Mouse (Mus musculus): ENCODE results near the gene Tmem273.

Tmem273 gene

GRCm38 (mm10) chr14:32827994-32828650 is 42.4 kb downstream of the Tmem273 start:
- Histone ChIP-seq H3K4me3 (replicated peaks; ENCODE audit: low read length) (no peak overlapping the region), H3K9me3 (ENCODE audit: low read length) (no peaks in the 10 kb centered on the region), H3K4me1 (replicated peaks; ENCODE audit: low read depth, low read length) (peaks cover 58% of the 10 kb centered on the region), H3K27me3 (ENCODE audit: insufficient read depth, low read length) (no peaks in the 10 kb centered on the region), H3K36me3 (ENCODE audit: insufficient read depth, low read length) (no peaks in the 10 kb centered on the region)
- TF ChIP-seq POU5F1 (IDR thresholded peaks at IDR 0.05; ENCODE audit: borderline replicate concordance, low read length) = no peak

- Histone ChIP-seq H3K27me3 (ENCODE audit: insufficient read depth, low read length) (peaks cover 49% of the 10 kb centered on the region), H3K4me3 (replicated peaks; ENCODE audit: low read length) (no peak within 1 kb of the TSS), H3K4me1 (replicated peaks; ENCODE audit: low read depth, low read length) (peaks cover 19% of the 10 kb centered on the region), H3K9me3 (ENCODE audit: low read length) (no peaks in the 10 kb centered on the region), H3K36me3 (ENCODE audit: insufficient read depth, low read length) (no peaks in the 10 kb centered on the region)
- TF ChIP-seq POU5F1 (IDR thresholded peaks at IDR 0.05; ENCODE audit: borderline replicate concordance, low read length) (no peak), CTCF (conservative IDR thresholded peaks at IDR 0.05; ENCODE audit: low read length) (no peak), NANOG (IDR thresholded peaks at IDR 0.05; ENCODE audit: borderline replicate concordance, low read length) (no peak)
These were observed 48.1 kb downstream of the Tmem273 start, which contains the start of gene Fam170b for GRCm38 (mm10) chr14:32833847-32834246. Gene Fam170b (plus strand): TSS chr14:32833962.

DNA sequence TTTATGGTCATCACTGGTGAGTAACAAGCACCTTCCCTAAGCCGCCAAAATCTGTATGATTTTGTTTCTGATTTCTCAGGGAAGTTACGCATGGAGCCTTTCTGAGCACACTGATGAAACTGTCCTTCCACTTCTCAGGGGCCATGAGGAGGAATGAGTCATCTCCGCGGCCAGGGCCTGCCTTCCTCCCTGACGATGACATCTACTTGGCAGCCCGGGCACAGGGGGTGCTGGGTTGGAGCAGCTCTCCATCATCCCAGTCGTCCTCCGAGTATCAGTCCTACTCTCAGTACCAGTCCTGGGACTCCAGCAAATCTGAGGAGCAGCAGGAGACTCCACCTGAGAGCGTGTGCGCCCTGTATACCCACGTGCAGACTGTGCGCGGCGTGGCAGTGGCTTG is 49.4 kb downstream of the Tmem273 start:
- TF ChIP-seq NANOG (IDR thresholded peaks at IDR 0.05; ENCODE audit: borderline replicate concordance, low read length) = no peak
- H3K36me3 ChIP-seq (ENCODE audit: insufficient read depth, low read length) = no peaks in the 10 kb centered on the region

GRCm38 (mm10) chr14:32835596-32835995 is 49.8 kb downstream of the Tmem273 start:
- Histone ChIP-seq H3K9me3 (ENCODE audit: low read length) (no peaks in the 10 kb centered on the region), H3K36me3 (ENCODE audit: insufficient read depth, low read length) (no peaks in the 10 kb centered on the region), H3K4me3 (replicated peaks; ENCODE audit: low read length) (peak overlapping the region; percentile 62), H3K4me1 (replicated peaks; ENCODE audit: low read depth, low read length) (peaks cover 16% of the 10 kb centered on the region), H3K27me3 (ENCODE audit: insufficient read depth, low read length) (peaks cover 57% of the 10 kb centered on the region)
- TF ChIP-seq POU5F1 (IDR thresholded peaks at IDR 0.05; ENCODE audit: borderline replicate concordance, low read length) = no peak
- no peak for TF ChIP-seq CTCF (conservative IDR thresholded peaks at IDR 0.05; ENCODE audit: low read length)
- TF ChIP-seq NANOG (IDR thresholded peaks at IDR 0.05; ENCODE audit: borderline replicate concordance, low read length) = no peak

More for the DNA sequence above, 49.4 kb downstream of the Tmem273 start:
- Histone ChIP-seq H3K4me1 (replicated peaks; ENCODE audit: low read depth, low read length) (peaks cover 16% of the 10 kb centered on the region), H3K27me3 (ENCODE audit: insufficient read depth, low read length) (peaks cover 54% of the 10 kb centered on the region), H3K4me3 (replicated peaks; ENCODE audit: low read length) (peak overlapping the region; percentile 62), H3K9me3 (ENCODE audit: low read length) (no peaks in the 10 kb centered on the region)

DNA sequence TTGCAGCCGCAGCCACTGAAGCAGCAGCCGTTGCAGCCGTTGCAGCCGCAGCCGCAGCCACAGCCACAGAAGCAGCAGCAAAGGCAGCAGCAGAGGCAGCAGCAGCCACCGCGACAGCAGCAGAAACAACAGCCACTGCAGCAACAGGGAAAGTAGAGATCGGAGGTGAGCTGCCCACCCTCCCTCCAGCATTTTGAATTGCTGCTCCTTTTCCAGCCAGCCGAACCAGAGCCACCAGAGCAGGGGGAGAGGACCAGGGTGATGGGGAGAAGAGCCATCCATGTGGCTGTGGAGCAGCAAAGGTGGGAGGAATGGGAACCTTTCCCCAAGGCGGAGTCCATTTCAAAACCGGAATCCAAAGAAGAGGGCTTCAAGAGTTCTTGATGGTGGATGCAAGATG is 50.4 kb downstream of the Tmem273 start:
- Histone ChIP-seq H3K4me1 (replicated peaks; ENCODE audit: low read depth, low read length) (peaks cover 16% of the 10 kb centered on the region), H3K4me3 (replicated peaks; ENCODE audit: low read length) (peak overlapping the region; percentile 62)
- TF ChIP-seq NANOG (IDR thresholded peaks at IDR 0.05; ENCODE audit: borderline replicate concordance, low read length) (no peak), POU5F1 (IDR thresholded peaks at IDR 0.05; ENCODE audit: borderline replicate concordance, low read length) (no peak), CTCF (conservative IDR thresholded peaks at IDR 0.05; ENCODE audit: low read length) (no peak)

DNA sequence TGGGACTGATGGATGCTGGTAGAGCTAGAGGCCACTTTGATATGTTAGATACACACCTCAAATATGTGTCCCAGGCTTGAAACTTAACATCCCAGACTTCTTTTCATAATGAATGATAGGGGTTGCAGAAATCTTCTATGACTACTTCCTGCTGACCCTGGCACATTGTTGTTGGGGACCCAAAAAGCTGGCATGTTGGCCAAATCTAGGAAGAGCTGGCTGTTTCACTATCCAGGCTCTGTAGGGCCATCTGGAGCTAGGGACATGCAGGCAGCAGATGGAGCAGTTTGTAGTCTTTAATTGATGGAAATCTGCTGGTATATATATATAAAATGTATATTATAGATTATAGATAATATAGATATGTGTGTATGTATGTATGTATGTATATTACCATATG is 56.3 kb downstream of the Tmem273 start:
- no peaks in the 10 kb centered on the region for H3K4me1 ChIP-seq (replicated peaks; ENCODE audit: low read depth, low read length)
- peaks cover 27% of the 10 kb centered on the region for H3K27me3 ChIP-seq (ENCODE audit: insufficient read depth, low read length)

More for the DNA sequence above, 50.4 kb downstream of the Tmem273 start:
- Histone ChIP-seq H3K27me3 (ENCODE audit: insufficient read depth, low read length) (peaks cover 57% of the 10 kb centered on the region), H3K36me3 (ENCODE audit: insufficient read depth, low read length) (no peaks in the 10 kb centered on the region), H3K9me3 (ENCODE audit: low read length) (no peaks in the 10 kb centered on the region)

DNA sequence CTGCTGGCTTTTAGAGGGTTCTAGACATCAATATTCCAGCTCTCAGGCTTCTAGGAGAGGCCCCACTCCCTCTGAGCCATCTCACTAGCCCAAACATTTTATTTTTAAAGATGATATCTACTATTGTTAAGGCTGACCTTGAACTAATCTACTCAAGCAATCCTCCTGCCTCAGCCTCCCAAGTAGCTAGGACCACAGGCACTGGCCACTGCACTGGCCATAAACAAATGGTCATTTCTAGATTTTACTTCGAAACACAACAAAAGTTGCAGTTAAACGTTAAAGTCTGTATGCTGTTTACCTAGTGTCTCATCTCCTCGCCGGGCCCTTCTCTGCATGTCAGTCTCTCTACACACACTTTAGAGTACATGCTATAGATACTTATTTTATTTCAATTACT is 68.3 kb downstream of the Tmem273 start:
- Histone ChIP-seq H3K9me3 (ENCODE audit: low read length) (no peaks in the 10 kb centered on the region), H3K4me3 (replicated peaks; ENCODE audit: low read length) (no peak overlapping the region), H3K27me3 (ENCODE audit: insufficient read depth, low read length) (peaks cover 36% of the 10 kb centered on the region), H3K36me3 (ENCODE audit: insufficient read depth, low read length) (no peaks in the 10 kb centered on the region), H3K4me1 (replicated peaks; ENCODE audit: low read depth, low read length) (peaks cover 8% of the 10 kb centered on the region)
- TF ChIP-seq POU5F1 (IDR thresholded peaks at IDR 0.05; ENCODE audit: borderline replicate concordance, low read length) = no peak
- no peak for TF ChIP-seq NANOG (IDR thresholded peaks at IDR 0.05; ENCODE audit: borderline replicate concordance, low read length)
- TF ChIP-seq CTCF (conservative IDR thresholded peaks at IDR 0.05; ENCODE audit: low read length) = no peak

More for the DNA sequence above, 56.3 kb downstream of the Tmem273 start:
- Histone ChIP-seq H3K36me3 (ENCODE audit: insufficient read depth, low read length) (no peaks in the 10 kb centered on the region), H3K4me3 (replicated peaks; ENCODE audit: low read length) (no peak overlapping the region), H3K9me3 (ENCODE audit: low read length) (no peaks in the 10 kb centered on the region)
- no peak for TF ChIP-seq NANOG (IDR thresholded peaks at IDR 0.05; ENCODE audit: borderline replicate concordance, low read length)
- no peak for TF ChIP-seq POU5F1 (IDR thresholded peaks at IDR 0.05; ENCODE audit: borderline replicate concordance, low read length)
- TF ChIP-seq CTCF (conservative IDR thresholded peaks at IDR 0.05; ENCODE audit: low read length) = no peak

DNA sequence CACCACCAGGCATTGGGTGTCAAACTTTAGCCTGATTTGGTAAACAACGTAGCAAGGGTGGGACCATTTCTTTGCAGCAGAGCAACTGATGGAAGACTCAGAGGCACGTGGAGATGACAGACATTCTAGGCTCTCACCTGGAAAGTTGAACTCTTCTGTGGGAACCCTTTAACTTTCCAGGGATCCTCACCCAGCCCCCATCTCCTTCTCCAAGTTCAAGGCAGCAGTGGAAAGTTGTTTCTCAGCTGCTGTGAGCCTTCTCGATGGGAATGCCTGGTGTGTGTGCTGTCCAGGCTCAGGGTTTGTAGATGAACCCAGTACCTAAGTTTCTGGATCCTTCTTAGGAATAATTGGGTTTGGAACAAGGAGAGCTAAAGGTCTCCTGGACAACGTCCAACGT is 70.5 kb downstream of the Tmem273 start:
- H3K9me3 ChIP-seq (ENCODE audit: low read length) = no peaks in the 10 kb centered on the region
- peak overlapping the region; percentile 71 for H3K4me3 ChIP-seq (replicated peaks; ENCODE audit: low read length)
- TF ChIP-seq NANOG (IDR thresholded peaks at IDR 0.05; ENCODE audit: borderline replicate concordance, low read length) = no peak
- TF ChIP-seq POU5F1 (IDR thresholded peaks at IDR 0.05; ENCODE audit: borderline replicate concordance, low read length) = no peak
- no peak for TF ChIP-seq CTCF (conservative IDR thresholded peaks at IDR 0.05; ENCODE audit: low read length)
- H3K36me3 ChIP-seq (ENCODE audit: insufficient read depth, low read length) = no peaks in the 10 kb centered on the region
- peaks cover 20% of the 10 kb centered on the region for H3K4me1 ChIP-seq (replicated peaks; ENCODE audit: low read depth, low read length)
- peaks cover 43% of the 10 kb centered on the region for H3K27me3 ChIP-seq (ENCODE audit: insufficient read depth, low read length)

Data from E14TG2a.4 (cell line).